ENCODE assay signal across 12 mouse cellular contexts in genomic region chr4:44029661-44030066, GRCm38 (mm10). TPM values are rescaled to one million over a fixed set of nuclear protein-coding genes. Genes with fewer than 3 reads are reported as not detected.
DNase-seq lines count a peak whose midpoint lies in the region; ATAC-seq and TF ChIP-seq lines count a peak whose summit lies in the region.
"Had no signal": no experiment of that assay in that cellular context is flagged by ENCODE, and none has a peak within 500 bp of the region (broad histone marks: within the 10 kb centered on the region; RNA-seq: fewer than 3 reads in every experiment).

No protein-coding gene starts in this region.

- 62% methylated on average over 15 of the region's 15 CpGs for WGBS in heart, embryonic 16.5 days

- no peaks in the 10 kb centered on the region for H3K27me3 ChIP-seq in heart, embryonic 16.5 days (ENCODE audit: control insufficient read depth, insufficient read depth, low read length)
- H3K27me3 ChIP-seq: liver, embryonic 13.5 days had no signal

- DNase-seq in left cerebral cortex, postnatal 14 days (ENCODE audit: low spot score in 2 of 2) = peak; percentile 20 to 45
- DNase-seq in left cerebral cortex, adult 11 months (ENCODE audit: low spot score) = no peak
- peak; percentile 61 for DNase-seq in cerebellum, adult 9-10 months
- DNase-seq in gastrocnemius, adult 2 months = peak; percentile 84
- DNase-seq in frontal cortex, postnatal 25 days (ENCODE audit: low spot score in 2 of 2) = no peak
- no peak for DNase-seq in urinary bladder, adult 2 months (ENCODE audit: low spot score)
- DNase-seq in adrenal gland, postnatal 10 days = no peak
- DNase-seq: adrenal gland, adult 8-10 months; liver, embryonic 13.5 days had no signal

- peak overlapping the region; percentile 32 for H3K4me3 ChIP-seq in gastrocnemius, adult 2 months
- no peak overlapping the region for H3K4me3 ChIP-seq in heart, embryonic 16.5 days (ENCODE audit: low read length)
- H3K4me3 ChIP-seq: liver, embryonic 13.5 days had no signal

- H3K4me1 ChIP-seq in heart, embryonic 16.5 days (ENCODE audit: control insufficient read depth, insufficient read depth, low read length) = peaks cover 26% of the 10 kb centered on the region

- no peaks in the 10 kb centered on the region for H3K9me3 ChIP-seq in heart, embryonic 16.5 days (replicated peaks; ENCODE audit: control insufficient read depth, low read length)
- H3K9me3 ChIP-seq: liver, embryonic 13.5 days had no signal

- H3K27ac ChIP-seq in gastrocnemius, adult 2 months = peak overlapping the region; percentile 85
- peak overlapping the region; percentile 98 for H3K27ac ChIP-seq in heart, embryonic 16.5 days (ENCODE audit: low read length)
- H3K27ac ChIP-seq: kidney, postnatal 0 days; liver, embryonic 13.5 days had no signal

- no peak overlapping the region for H3K9ac ChIP-seq in heart, embryonic 16.5 days (ENCODE audit: low read length)
- H3K9ac ChIP-seq: liver, embryonic 13.5 days had no signal

- peak; percentile 34; the same call in 1 of the 2 replicates for ATAC-seq in heart, embryonic 16.5 days (replicated peaks; ENCODE audit: extremely low read depth, insufficient read depth, low FRiP score)

- H3K36me3 ChIP-seq in heart, embryonic 16.5 days (ENCODE audit: control insufficient read depth, insufficient read depth) = peaks cover 45% of the 10 kb centered on the region

- intact Hi-C loops in left cerebral cortex, postnatal 14 days (cut with DNase I) = no loop called here
- intact Hi-C loops in gastrocnemius, adult 2 months (cut with DNase I) = loop anchor here (5.0 kb wide), 1 partner anchor 102 kb away; no protein-coding TSS in a partner anchor

- no peak overlapping the region for H3K4me2 ChIP-seq in heart, embryonic 16.5 days (ENCODE audit: low read depth, low read length)
- H3K4me2 ChIP-seq: liver, embryonic 13.5 days had no signal

- peak; percentile 52 for TF ChIP-seq CTCF in gastrocnemius, adult 2 months (IDR thresholded peaks at IDR 0.05)

RNA-seq across cellular contexts. Expression of gene Clta, which starts 25.4 kb away (rescaled TPM):
- total RNA-seq in left cerebral cortex, postnatal 14 days (2021) = 100 to 1,000 TPM; 300 to 308 TPM
- 10 to 100 TPM; 44.5 to 61.3 TPM for total RNA-seq in gastrocnemius, adult 2 months (2021)
- 134 and 150 TPM in 2 replicates for polyA plus RNA-seq in heart, embryonic 16.5 days (2015; fragmentation: Nextera tagmentation; extraction: Ambion mirVana)
- polyA plus RNA-seq in urinary bladder, adult 2 months (2012; rRNA removed) = 300 and 319 TPM in 2 replicates
- 100 to 1,000 TPM; 156 to 174 TPM for total RNA-seq in adrenal gland, postnatal 10 days (2021)

RNA-seq across cellular contexts. Expression of gene Ccin, which starts 46.4 kb away (rescaled TPM):
- not detected for total RNA-seq in left cerebral cortex, postnatal 14 days (2021)
- total RNA-seq in gastrocnemius, adult 2 months (2021) = not detected
- not detected in 2 replicates for polyA plus RNA-seq in heart, embryonic 16.5 days (2015; fragmentation: Nextera tagmentation; extraction: Ambion mirVana)
- polyA plus RNA-seq in urinary bladder, adult 2 months (2012; rRNA removed) = 0.04 and 0.07 TPM in 2 replicates
- not detected for total RNA-seq in adrenal gland, postnatal 10 days (2021)
- total RNA-seq: adrenal gland, adult 8-10 months had no signal
- polyA plus RNA-seq: kidney, postnatal 0 days; liver, embryonic 13.5 days; stomach, embryonic 14.5 days had no signal

RNA-seq across cellular contexts. Expression of gene Gne, which starts 54.3 kb away (rescaled TPM):
- total RNA-seq in left cerebral cortex, postnatal 14 days (2021) = 10 to 100 TPM; 38.2 to 49.6 TPM
- 10 to 100 TPM; 11.6 to 12.5 TPM for total RNA-seq in gastrocnemius, adult 2 months (2021)
- polyA plus RNA-seq in heart, embryonic 16.5 days (2015; fragmentation: Nextera tagmentation; extraction: Ambion mirVana) = 38.3 and 40.8 TPM in 2 replicates
- 11.6 and 17.9 TPM in 2 replicates for polyA plus RNA-seq in urinary bladder, adult 2 months (2012; rRNA removed)
- 10 to 100 TPM; 37.1 to 68.5 TPM for total RNA-seq in adrenal gland, postnatal 10 days (2021)

Comparison
In these comparisons a context has a peak if more than half of its experiments do, and no peak if none do; other contexts are left out.
1. DNase-seq: peak in left cerebral cortex, postnatal 14 days (2 of 2), cerebellum, adult 9-10 months (single experiment) and gastrocnemius, adult 2 months (single experiment); none in left cerebral cortex, adult 11 months (single experiment), frontal cortex, postnatal 25 days (0 of 2), urinary bladder, adult 2 months (single experiment) and adrenal gland, postnatal 10 days (single experiment).